Mouse (Mus musculus) G1E (cell line): ENCODE measurements at regions not wholly inside any gene's neighbourhood (a gene's known extent, or its start where the extent isn't known, plus 50 kb on each side); places are given as distances from the start of the nearest gene placed in this dataset.

Experiments used
- CTCF ChIP-seq: IDR thresholded peaks from 2 replicates; pipeline ENCODE4 v1.5.1; 2012; ENCODE audit warnings: low read depth, low read length, inconsistent platforms, mixed read lengths
- GATA1 ChIP-seq: IDR thresholded peaks from 2 replicates; pipeline ENCODE4 v1.6.1; 2012; ENCODE audit warnings: borderline replicate concordance, low read length, inconsistent platforms, mixed read lengths
- TAL1 ChIP-seq: conservative IDR thresholded peaks from 2 replicates; pipeline ENCODE4 v1.6.1; 2012; ENCODE audit warnings: low read depth, low read length, inconsistent platforms, mixed read lengths

DNA sequence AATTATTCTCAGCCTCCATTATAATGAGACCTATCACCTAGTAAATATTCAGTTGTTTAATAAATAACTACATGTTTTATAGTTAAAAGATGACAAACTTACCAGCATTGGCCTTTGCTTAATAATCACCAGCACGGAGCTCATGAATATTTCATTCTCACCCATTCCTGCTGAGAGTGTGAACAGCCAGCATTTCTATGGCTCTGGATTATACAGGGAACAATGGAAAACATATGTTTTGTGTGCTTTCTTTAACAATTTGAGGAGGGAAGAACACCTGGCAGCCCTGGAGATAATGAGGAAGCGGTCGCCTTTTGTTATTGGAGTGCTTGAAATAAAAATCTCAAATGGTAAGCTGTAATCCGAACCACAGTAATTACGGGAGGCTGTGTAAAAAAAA, 528.4 kb downstream of the Cbln4 start:
- no peak for TF ChIP-seq GATA1
- no peak for TF ChIP-seq CTCF
- no peak for TF ChIP-seq TAL1
